Mouse (Mus musculus): ENCODE results near the gene Rcn1. TPM values are rescaled to one million over a fixed set of nuclear protein-coding genes. Genes with fewer than 3 reads are reported as not detected.

Gene Rcn1
- polyA plus RNA-seq, 1 experiment from 2014 or later: 225 TPM

GRCm38 (mm10) chr2:105397446-105398211 lies 1.5 kb downstream of the Rcn1 start:
- Histone ChIP-seq H3K9ac (replicated peaks; ENCODE audit: low read length) (peak overlapping the region; percentile 94), H3K4me2 (replicated peaks; ENCODE audit: low read depth, low read length) (peak overlapping the region; percentile 73), H3K36me3 (ENCODE audit: insufficient read depth, low read length) (peaks cover 21% of the 10 kb centered on the region), H3K27me3 (ENCODE audit: insufficient read depth, low read length) (no peaks in the 10 kb centered on the region; the same call in none of the 2 replicates), H3K4me3 (ENCODE audit: low read length) (peak overlapping the region; percentile 84), H3K27ac (ENCODE audit: low read length) (peak overlapping the region; percentile 95; the same call in 1 of the 2 replicates), H3K4me1 (ENCODE audit: insufficient read depth, low read length) (peaks cover 26% of the 10 kb centered on the region), H3K9me3 (ENCODE audit: low read length) (no peaks in the 10 kb centered on the region)
- 20% methylated on average over 5 of the region's 5 CpGs for WGBS
- ATAC-seq (ENCODE audit: low FRiP score, low TSS enrichment): no peak

GRCm38 (mm10) chr2:105396066-105396465 lies 3.1 kb downstream of the Rcn1 start:
- peak overlapping the region; percentile 73; the same call in 1 of the 2 replicates for H3K4me2 ChIP-seq (replicated peaks; ENCODE audit: low read depth, low read length)
- H3K36me3 ChIP-seq (ENCODE audit: insufficient read depth, low read length): peaks cover 30% of the 10 kb centered on the region
- WGBS: 93% methylated on average over 9 of the region's 9 CpGs
- peaks cover 26% of the 10 kb centered on the region for H3K4me1 ChIP-seq (ENCODE audit: insufficient read depth, low read length)
- no peaks in the 10 kb centered on the region for H3K9me3 ChIP-seq (ENCODE audit: low read length)
- ATAC-seq (ENCODE audit: low FRiP score, low TSS enrichment): no peak
- H3K9ac ChIP-seq (replicated peaks; ENCODE audit: low read length): no peak overlapping the region
- no peaks in the 10 kb centered on the region for H3K27me3 ChIP-seq (ENCODE audit: insufficient read depth, low read length)
- no peak overlapping the region for H3K4me3 ChIP-seq (ENCODE audit: low read length)
- no peak overlapping the region for H3K27ac ChIP-seq (ENCODE audit: low read length)

GRCm38 (mm10) chr2:105394375-105394774 lies 4.7 kb downstream of the Rcn1 start:
- Histone ChIP-seq H3K27me3 (ENCODE audit: insufficient read depth, low read length) (no peaks in the 10 kb centered on the region), H3K36me3 (ENCODE audit: insufficient read depth, low read length) (peaks cover 43% of the 10 kb centered on the region), H3K9me3 (ENCODE audit: low read length) (no peaks in the 10 kb centered on the region), H3K4me3 (ENCODE audit: low read length) (no peak overlapping the region), H3K4me2 (replicated peaks; ENCODE audit: low read depth, low read length) (no peak overlapping the region), H3K4me1 (ENCODE audit: insufficient read depth, low read length) (peaks cover 26% of the 10 kb centered on the region), H3K27ac (ENCODE audit: low read length) (no peak overlapping the region), H3K9ac (replicated peaks; ENCODE audit: low read length) (no peak overlapping the region)
- WGBS: 82% methylated on average over 4 of the region's 4 CpGs
- ATAC-seq (ENCODE audit: low FRiP score, low TSS enrichment): no peak

GRCm38 (mm10) chr2:105392514-105392913 lies 6.6 kb downstream of the Rcn1 start:
- Histone ChIP-seq H3K27me3 (ENCODE audit: insufficient read depth, low read length) (no peaks in the 10 kb centered on the region), H3K36me3 (ENCODE audit: insufficient read depth, low read length) (peaks cover 59% of the 10 kb centered on the region), H3K4me2 (replicated peaks; ENCODE audit: low read depth, low read length) (no peak overlapping the region), H3K9ac (replicated peaks; ENCODE audit: low read length) (no peak overlapping the region), H3K4me1 (ENCODE audit: insufficient read depth, low read length) (peaks cover 18% of the 10 kb centered on the region), H3K27ac (ENCODE audit: low read length) (no peak overlapping the region), H3K9me3 (ENCODE audit: low read length) (no peaks in the 10 kb centered on the region), H3K4me3 (ENCODE audit: low read length) (no peak overlapping the region)
- WGBS: 48% methylated on average over 2 of the region's 2 CpGs
- ATAC-seq (ENCODE audit: low FRiP score, low TSS enrichment): peak; percentile 10; the same call in 1 of the 2 replicates

- Histone ChIP-seq H3K36me3 (ENCODE audit: insufficient read depth, low read length) (peaks cover 69% of the 10 kb centered on the region), H3K4me3 (ENCODE audit: low read length) (no peak overlapping the region), H3K4me2 (replicated peaks; ENCODE audit: low read depth, low read length) (no peak overlapping the region), H3K27me3 (ENCODE audit: insufficient read depth, low read length) (no peaks in the 10 kb centered on the region), H3K4me1 (ENCODE audit: insufficient read depth, low read length) (peaks cover 7% of the 10 kb centered on the region; the same call in 1 of the 2 replicates), H3K9ac (replicated peaks; ENCODE audit: low read length) (no peak overlapping the region), H3K27ac (ENCODE audit: low read length) (no peak overlapping the region), H3K9me3 (ENCODE audit: low read length) (no peaks in the 10 kb centered on the region)
- no peak for ATAC-seq (ENCODE audit: low FRiP score, low TSS enrichment)
- WGBS: 92% methylated on average over 4 of the region's 4 CpGs
Measured at GRCm38 (mm10) chr2:105391414-105391784, 7.7 kb downstream of the Rcn1 start.

- no peak overlapping the region for H3K4me2 ChIP-seq (replicated peaks; ENCODE audit: low read depth, low read length)
- H3K27ac ChIP-seq (ENCODE audit: low read length): no peak overlapping the region
- 85% methylated on average over 6 of the region's 6 CpGs for WGBS
- H3K27me3 ChIP-seq (ENCODE audit: insufficient read depth, low read length): no peaks in the 10 kb centered on the region
- H3K36me3 ChIP-seq (ENCODE audit: insufficient read depth, low read length): peaks cover 75% of the 10 kb centered on the region
- H3K4me3 ChIP-seq (ENCODE audit: low read length): no peak overlapping the region
- peaks cover 1% of the 10 kb centered on the region; the same call in 1 of the 2 replicates for H3K4me1 ChIP-seq (ENCODE audit: insufficient read depth, low read length)
- no peak for ATAC-seq (ENCODE audit: low FRiP score, low TSS enrichment)
- H3K9ac ChIP-seq (replicated peaks; ENCODE audit: low read length): no peak overlapping the region
- no peaks in the 10 kb centered on the region for H3K9me3 ChIP-seq (ENCODE audit: low read length)
Measured at GRCm38 (mm10) chr2:105390653-105391413, 8.3 kb downstream of the Rcn1 start.

GRCm38 (mm10) chr2:105389007-105389890 lies 9.9 kb downstream of the Rcn1 start:
- H3K27me3 ChIP-seq (ENCODE audit: insufficient read depth, low read length): no peaks in the 10 kb centered on the region
- H3K4me2 ChIP-seq (replicated peaks; ENCODE audit: low read depth, low read length): no peak overlapping the region
- no peak overlapping the region for H3K9ac ChIP-seq (replicated peaks; ENCODE audit: low read length)
- ATAC-seq (ENCODE audit: low FRiP score, low TSS enrichment): no peak
- H3K4me1 ChIP-seq (ENCODE audit: insufficient read depth, low read length): no peaks in the 10 kb centered on the region; the same call in 1 of the 2 replicates
- no peak overlapping the region for H3K4me3 ChIP-seq (ENCODE audit: low read length)
- H3K27ac ChIP-seq (ENCODE audit: low read length): no peak overlapping the region
- WGBS: 75% methylated on average over 17 of the region's 17 CpGs
- H3K36me3 ChIP-seq (ENCODE audit: insufficient read depth, low read length): peaks cover 72% of the 10 kb centered on the region
- no peaks in the 10 kb centered on the region for H3K9me3 ChIP-seq (ENCODE audit: low read length)

GRCm38 (mm10) chr2:105386418-105386817 lies 12.7 kb downstream of the Rcn1 start:
- H3K9me3 ChIP-seq (ENCODE audit: low read length): no peaks in the 10 kb centered on the region
- H3K27me3 ChIP-seq (ENCODE audit: insufficient read depth, low read length): no peaks in the 10 kb centered on the region
- H3K4me3 ChIP-seq (ENCODE audit: low read length): no peak overlapping the region
- no peak overlapping the region for H3K9ac ChIP-seq (replicated peaks; ENCODE audit: low read length)
- no peaks in the 10 kb centered on the region for H3K4me1 ChIP-seq (ENCODE audit: insufficient read depth, low read length)
- H3K36me3 ChIP-seq (ENCODE audit: insufficient read depth, low read length): peaks cover 54% of the 10 kb centered on the region
- H3K4me2 ChIP-seq (replicated peaks; ENCODE audit: low read depth, low read length): no peak overlapping the region
- no peak for ATAC-seq (ENCODE audit: low FRiP score, low TSS enrichment)
- WGBS: 86% methylated on average over 4 of the region's 4 CpGs
- no peak overlapping the region for H3K27ac ChIP-seq (ENCODE audit: low read length)

- no peaks in the 10 kb centered on the region for H3K27me3 ChIP-seq (ENCODE audit: insufficient read depth, low read length)
- 0 out of 2 replicates have a peak, but pooled peaks have one; percentile 66 for ATAC-seq (ENCODE audit: low FRiP score, low TSS enrichment)
- H3K4me3 ChIP-seq (ENCODE audit: low read length): no peak overlapping the region
- no peaks in the 10 kb centered on the region for H3K9me3 ChIP-seq (ENCODE audit: low read length)
- peaks cover 42% of the 10 kb centered on the region for H3K36me3 ChIP-seq (ENCODE audit: insufficient read depth, low read length)
- H3K9ac ChIP-seq (replicated peaks; ENCODE audit: low read length): no peak overlapping the region
- H3K27ac ChIP-seq (ENCODE audit: low read length): no peak overlapping the region
- WGBS: 34% methylated on average over 3 of the region's 3 CpGs
- no peak overlapping the region for H3K4me2 ChIP-seq (replicated peaks; ENCODE audit: low read depth, low read length)
- no peaks in the 10 kb centered on the region for H3K4me1 ChIP-seq (ENCODE audit: insufficient read depth, low read length)
Measured at GRCm38 (mm10) chr2:105384998-105385397, 14.1 kb downstream of the Rcn1 start.

Measured in kidney, embryonic 16.5 days (tissue).